Mouse (Mus musculus) forebrain, embryonic 12.5 days (tissue): ENCODE results near the gene Pard6a. TPM values are rescaled to one million over a fixed set of nuclear protein-coding genes. Genes with fewer than 3 reads are reported as not detected.

Experiments
- ATAC-seq: fragments of 200-750 bp; cut with Nextera tagmentation; 2 replicates; pipeline ENCODE4 v1.8.0; 2017; ENCODE audit warnings: moderate TSS enrichment; ENCODE audit not compliant: low FRiP score
- H3K27ac ChIP-seq: fragments of 300-500 bp; sonication (generic); 2 replicates; pipeline ENCODE4 v1.5.1; 2016; ENCODE audit warnings: mild to moderate bottlenecking
- H3K27me3 ChIP-seq: fragments of 300-500 bp; sonication (generic); 2 replicates; pipeline ENCODE4 v1.6.1; 2016; ENCODE audit warnings: mild to moderate bottlenecking
- H3K36me3 ChIP-seq: fragments of 300-500 bp; sonication (generic); replicated peaks from 2 replicates; pipeline ENCODE4 v1.6.1; 2016; ENCODE audit warnings: mild to moderate bottlenecking
- H3K4me1 ChIP-seq: fragments of 300-500 bp; sonication (generic); 2 replicates; pipeline ENCODE4 v1.6.1; 2016
- H3K4me2 ChIP-seq: fragments of 300-500 bp; sonication (generic); 2 replicates; pipeline ENCODE4 v1.6.1; 2016; ENCODE audit warnings: mild to moderate bottlenecking, moderate library complexity
- H3K4me3 ChIP-seq: fragments of 300-500 bp; sonication (generic); replicated peaks from 2 replicates; pipeline ENCODE4 v1.5.1; 2016; ENCODE audit warnings: mild to moderate bottlenecking
- H3K9ac ChIP-seq: fragments of 300-500 bp; sonication (generic); 2 replicates; pipeline ENCODE4 v1.6.1; 2016; ENCODE audit warnings: mild to moderate bottlenecking
- H3K9me3 ChIP-seq: fragments of 300-500 bp; sonication (generic); 2 replicates; pipeline ENCODE4 v1.6.1; 2016
- WGBS: fragments of 180-500 bp; shearing (Covaris S2); methylation state at CpG from one replicate; pipeline ENCODE4 v1.1.7; 2016; 5-methylcytosine and 5-hydroxymethylcytosine counted together
- polyA plus RNA-seq: library from polyadenylated mRNA; unstranded; fragments of >200 nt; fragmentation: Nextera tagmentation; extraction: Ambion mirVana; gene quantifications from 2 replicates; pipeline ENCODE4 v1.2.1, GENCODE M21; 2016

Pard6a gene
- polyA plus RNA-seq, 1 experiment from 2014 or later: 28.9 TPM

- ATAC-seq: no peak
- Histone ChIP-seq H3K4me2 (no peak overlapping the region), H3K27me3 (peaks cover 14% of the 10 kb centered on the region), H3K36me3 (peaks cover 14% of the 10 kb centered on the region), H3K9me3 (no peaks in the 10 kb centered on the region), H3K4me3 (no peak overlapping the region), H3K27ac (no peak overlapping the region), H3K9ac (no peak overlapping the region), H3K4me1 (peaks cover 19% of the 10 kb centered on the region)
- 93% methylated on average over 11 of the region's 11 CpGs for WGBS
These were observed 8.3 kb upstream of the Pard6a start for GRCm38 (mm10) chr8:105692449-105693182.

GRCm38 (mm10) chr8:105693648-105694047 is 7.3 kb upstream of the Pard6a start:
- H3K27me3 ChIP-seq: peaks cover 14% of the 10 kb centered on the region
- ATAC-seq: peak; percentile 74
- H3K36me3 ChIP-seq: peaks cover 25% of the 10 kb centered on the region
- H3K4me3 ChIP-seq: peak overlapping the region; percentile 45
- H3K27ac ChIP-seq: peak overlapping the region; percentile 43; the same call in 1 of the 2 replicates
- peaks cover 19% of the 10 kb centered on the region for H3K4me1 ChIP-seq
- WGBS: 3% methylated on average over 30 of the region's 30 CpGs
- H3K4me2 ChIP-seq: peak overlapping the region; percentile 69
- H3K9ac ChIP-seq: peak overlapping the region; percentile 46
- no peaks in the 10 kb centered on the region for H3K9me3 ChIP-seq

GRCm38 (mm10) chr8:105694051-105694799 is 6.7 kb upstream of the Pard6a start:
- peak overlapping the region; percentile 69 for H3K4me2 ChIP-seq
- H3K27ac ChIP-seq: peak overlapping the region; percentile 43; the same call in 1 of the 2 replicates
- peak; percentile 56 for ATAC-seq
- no peaks in the 10 kb centered on the region for H3K9me3 ChIP-seq
- 7% methylated on average over 39 of the region's 40 CpGs for WGBS
- H3K36me3 ChIP-seq: peaks cover 28% of the 10 kb centered on the region
- H3K4me1 ChIP-seq: peaks cover 19% of the 10 kb centered on the region
- H3K9ac ChIP-seq: peak overlapping the region; percentile 46
- H3K4me3 ChIP-seq: peak overlapping the region; percentile 45
- H3K27me3 ChIP-seq: peaks cover 14% of the 10 kb centered on the region

DNA sequence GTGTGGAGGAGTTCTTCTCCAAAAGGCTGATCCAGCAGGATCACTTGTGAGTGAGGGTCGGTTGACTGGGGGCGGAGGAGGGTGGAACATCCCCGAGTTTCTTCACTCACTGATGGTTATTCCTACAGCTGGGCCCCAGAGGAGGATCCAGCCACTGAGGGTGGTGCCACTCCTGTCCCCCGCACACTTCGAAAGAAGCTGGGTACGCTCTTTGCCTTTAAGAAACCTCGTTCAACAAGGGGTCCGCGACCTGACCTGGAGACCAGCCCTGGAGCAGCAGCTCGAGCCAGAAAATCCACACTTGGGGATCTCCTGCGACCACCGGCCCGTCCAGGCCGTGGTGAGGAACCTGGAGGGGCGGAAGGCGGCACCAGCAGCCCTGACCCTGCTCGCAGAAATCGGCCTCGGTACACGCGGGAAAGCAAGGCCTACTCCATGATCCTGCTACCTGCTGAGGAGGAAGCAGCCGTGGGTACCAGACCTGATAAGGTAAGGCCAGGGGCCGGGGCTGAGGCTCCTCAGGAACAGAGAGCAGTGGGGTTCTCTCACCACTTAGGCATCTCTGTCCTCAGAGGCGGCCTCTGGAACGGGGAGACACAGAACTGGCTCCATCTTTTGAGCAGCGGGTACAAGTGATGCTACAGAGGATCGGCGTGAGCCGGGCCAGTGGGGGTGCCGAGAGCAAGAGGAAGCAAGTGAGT is 5.7 kb upstream of the Pard6a start:
- Histone ChIP-seq H3K36me3 (peaks cover 28% of the 10 kb centered on the region), H3K4me1 (peaks cover 29% of the 10 kb centered on the region), H3K4me2 (peak overlapping the region; percentile 69; the same call in 1 of the 2 replicates), H3K27me3 (peaks cover 14% of the 10 kb centered on the region), H3K9me3 (no peaks in the 10 kb centered on the region), H3K9ac (no peak overlapping the region), H3K4me3 (0 out of 2 replicates have a peak overlapping the region, but pooled peaks have one; percentile 45), H3K27ac (no peak overlapping the region)
- 81% methylated on average over 30 of the region's 30 CpGs for WGBS
- ATAC-seq: no peak

GRCm38 (mm10) chr8:105697196-105697780 is 3.7 kb upstream of the Pard6a start:
- H3K36me3 ChIP-seq: peaks cover 28% of the 10 kb centered on the region
- no peak overlapping the region for H3K27ac ChIP-seq
- no peak for ATAC-seq
- 92% methylated on average over 17 of the region's 17 CpGs for WGBS
- H3K4me1 ChIP-seq: peaks cover 39% of the 10 kb centered on the region
- no peak overlapping the region for H3K4me3 ChIP-seq
- H3K27me3 ChIP-seq: peaks cover 14% of the 10 kb centered on the region
- no peaks in the 10 kb centered on the region for H3K9me3 ChIP-seq
- H3K9ac ChIP-seq: no peak overlapping the region
- no peak overlapping the region for H3K4me2 ChIP-seq

DNA sequence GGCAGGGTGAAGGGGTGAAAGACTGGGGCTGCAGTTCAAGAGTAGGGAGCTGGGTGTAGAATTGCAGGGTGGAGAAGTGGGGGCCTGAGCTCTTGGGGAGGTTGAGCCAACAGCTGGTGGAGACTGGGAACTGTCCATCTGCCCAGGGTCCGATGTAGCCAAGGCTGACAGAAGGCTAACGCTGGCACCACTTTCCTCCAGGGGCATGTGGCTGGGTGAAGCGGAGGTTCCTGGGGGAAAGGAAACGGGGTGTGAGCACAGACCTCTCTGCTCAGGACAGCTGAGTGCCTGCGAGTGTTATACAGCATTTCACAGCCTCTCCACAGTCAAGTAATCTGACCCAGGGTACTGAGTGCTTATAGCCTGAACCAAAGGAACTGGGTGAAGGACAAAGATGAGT is 2.2 kb upstream of the Pard6a start:
- no peak overlapping the region for H3K4me3 ChIP-seq
- no peak overlapping the region for H3K27ac ChIP-seq
- peaks cover 41% of the 10 kb centered on the region for H3K4me1 ChIP-seq
- H3K4me2 ChIP-seq: no peak overlapping the region
- peaks cover 14% of the 10 kb centered on the region for H3K27me3 ChIP-seq
- H3K9ac ChIP-seq: no peak overlapping the region
- no peak for ATAC-seq
- H3K36me3 ChIP-seq: peaks cover 41% of the 10 kb centered on the region
- H3K9me3 ChIP-seq: no peaks in the 10 kb centered on the region
- 91% methylated on average over 5 of the region's 5 CpGs for WGBS

- Histone ChIP-seq H3K9me3 (no peaks in the 10 kb centered on the region), H3K27ac (no peak overlapping the region), H3K4me1 (peaks cover 32% of the 10 kb centered on the region), H3K27me3 (peaks cover 9% of the 10 kb centered on the region), H3K4me3 (peak overlapping the region; percentile 66), H3K4me2 (peak overlapping the region; percentile 95), H3K36me3 (peaks cover 49% of the 10 kb centered on the region), H3K9ac (peak overlapping the region; percentile 70)
- no peak for ATAC-seq
- WGBS: 88% methylated on average over 11 of the region's 11 CpGs
These were observed 1.3 kb upstream of the Pard6a start for GRCm38 (mm10) chr8:105699488-105700215.

DNA sequence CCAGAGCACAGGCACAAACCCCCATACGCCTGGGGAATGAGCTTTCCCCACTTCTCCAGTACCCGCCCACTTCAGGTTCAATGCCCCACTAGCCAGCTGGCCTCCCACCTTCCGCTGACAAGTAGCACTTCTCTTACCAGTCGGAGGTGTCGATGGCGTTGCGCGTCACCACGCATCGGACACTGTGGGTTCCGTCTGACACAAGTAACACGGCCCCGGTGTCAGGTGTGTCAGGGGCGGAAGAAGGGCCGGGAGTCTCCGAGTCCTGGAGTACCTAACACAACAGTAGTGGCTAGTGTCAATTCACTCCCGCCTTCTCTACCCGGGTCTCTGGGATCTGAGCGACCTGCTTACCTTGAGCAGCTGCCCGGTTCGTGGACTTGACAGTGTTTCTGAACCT is 382 bp upstream of the Pard6a start:
- H3K4me1 ChIP-seq: peaks cover 24% of the 10 kb centered on the region
- peaks cover under 1% of the 10 kb centered on the region; the same call in 1 of the 2 replicates for H3K27me3 ChIP-seq
- peaks cover 49% of the 10 kb centered on the region for H3K36me3 ChIP-seq
- peak overlapping the region; percentile 95 for H3K4me2 ChIP-seq
- ATAC-seq: peak; percentile 63
- peak overlapping the region; percentile 66 for H3K4me3 ChIP-seq
- peak overlapping the region; percentile 90 for H3K27ac ChIP-seq
- peak overlapping the region; percentile 70 for H3K9ac ChIP-seq
- under 1% methylated on average over 21 of the region's 21 CpGs for WGBS
- H3K9me3 ChIP-seq: no peaks in the 10 kb centered on the region

- Histone ChIP-seq H3K4me3 (peak overlapping the region; percentile 66), H3K27ac (peak overlapping the region; percentile 90), H3K36me3 (peaks cover 41% of the 10 kb centered on the region), H3K27me3 (no peaks in the 10 kb centered on the region), H3K9ac (peak overlapping the region; percentile 70), H3K4me2 (peak overlapping the region; percentile 95), H3K4me1 (peaks cover 34% of the 10 kb centered on the region), H3K9me3 (no peaks in the 10 kb centered on the region)
- ATAC-seq: peak; percentile 22
- 32% methylated on average over 18 of the region's 18 CpGs for WGBS
These were observed 1.1 kb downstream of the Pard6a start for GRCm38 (mm10) chr8:105702001-105702401.

DNA sequence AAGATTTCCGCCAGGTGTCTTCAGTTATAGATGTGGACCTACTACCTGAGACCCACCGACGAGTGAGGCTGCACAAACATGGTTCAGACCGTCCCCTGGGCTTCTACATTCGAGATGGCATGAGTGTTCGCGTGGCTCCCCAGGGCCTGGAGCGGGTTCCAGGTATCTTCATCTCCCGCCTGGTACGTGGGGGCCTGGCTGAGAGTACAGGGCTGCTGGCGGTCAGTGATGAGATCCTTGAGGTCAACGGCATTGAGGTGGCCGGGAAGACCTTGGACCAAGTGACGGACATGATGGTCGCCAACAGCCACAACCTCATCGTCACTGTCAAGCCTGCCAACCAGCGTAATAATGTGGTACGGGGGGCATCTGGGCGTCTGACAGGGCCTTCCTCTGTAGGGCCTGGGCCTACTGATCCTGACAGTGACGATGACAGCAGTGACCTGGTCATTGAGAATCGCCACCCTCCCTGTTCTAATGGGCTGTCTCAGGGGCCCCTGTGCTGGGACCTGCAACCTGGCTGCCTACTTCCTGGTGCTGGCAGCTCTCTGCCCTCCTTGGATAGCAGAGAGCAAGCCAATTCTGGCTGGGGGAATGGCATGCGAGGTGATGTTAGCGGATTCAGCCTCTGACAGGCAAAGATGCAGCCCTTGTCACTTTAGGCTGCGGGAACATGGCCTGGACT is 1.9 kb downstream of the Pard6a start:
- H3K4me3 ChIP-seq: 0 out of 2 replicates have a peak overlapping the region, but pooled peaks have one; percentile 66
- H3K27me3 ChIP-seq: no peaks in the 10 kb centered on the region
- H3K4me1 ChIP-seq: peaks cover 41% of the 10 kb centered on the region
- H3K9ac ChIP-seq: no peak overlapping the region
- no peak overlapping the region for H3K27ac ChIP-seq
- H3K36me3 ChIP-seq: peaks cover 32% of the 10 kb centered on the region
- H3K4me2 ChIP-seq: 0 out of 2 replicates have a peak overlapping the region, but pooled peaks have one; percentile 95
- no peak for ATAC-seq
- H3K9me3 ChIP-seq: no peaks in the 10 kb centered on the region
- 93% methylated on average over 24 of the region's 24 CpGs for WGBS
